8 mouse cellular contexts compared by ENCODE assay signal in the genomic region with DNA sequence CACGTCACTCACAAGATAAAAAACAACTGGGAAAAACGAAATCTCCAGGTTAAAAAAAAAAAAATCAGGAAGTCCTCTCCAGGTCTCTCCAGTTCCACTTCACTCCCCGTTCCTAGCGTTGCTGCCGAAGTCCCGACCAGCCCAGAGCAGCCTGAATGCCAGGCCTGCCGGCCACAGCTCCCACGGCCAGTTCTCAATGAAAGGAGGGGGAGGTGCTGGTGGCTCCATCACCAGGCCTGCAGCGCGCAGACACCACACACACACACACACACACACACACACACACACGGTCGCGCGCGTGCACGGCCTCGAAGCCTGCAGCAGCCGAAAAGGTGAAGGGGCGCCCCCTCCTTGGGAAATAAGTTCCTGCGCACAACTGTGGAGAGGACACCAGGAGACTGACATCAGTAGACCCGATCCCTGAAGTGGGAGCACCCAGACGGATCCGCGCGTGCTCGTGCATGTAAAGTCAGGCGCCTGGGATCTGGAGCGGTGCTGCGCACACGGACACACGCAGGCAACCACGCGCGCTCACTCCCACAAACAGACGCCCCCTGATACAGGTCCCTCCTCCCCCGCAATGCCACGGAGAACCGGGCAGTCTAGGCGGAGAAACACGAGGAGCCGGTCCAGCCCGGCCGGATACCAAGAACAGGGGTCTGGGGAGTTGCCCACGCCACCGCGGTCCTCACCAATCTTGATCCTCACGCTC. TPM values are rescaled to one million over a fixed set of nuclear protein-coding genes. Genes with fewer than 3 reads are reported as not detected.
DNase-seq lines count a peak whose midpoint lies in the region; ATAC-seq and TF ChIP-seq lines count a peak whose summit lies in the region.

No protein-coding gene starts in this region.

- peak overlapping the region; percentile 76 for H3K9ac ChIP-seq in forebrain, embryonic 13.5 days
- peak overlapping the region; percentile 79 for H3K9ac ChIP-seq in lung, embryonic 16.5 days (ENCODE audit: low read length)

- no peaks in the 10 kb centered on the region for H3K36me3 ChIP-seq in forebrain, embryonic 13.5 days (ENCODE audit: poor library complexity, severe bottlenecking)
- no peaks in the 10 kb centered on the region for H3K36me3 ChIP-seq in lung, embryonic 16.5 days (ENCODE audit: control insufficient read depth, insufficient read depth, low read length)
- H3K36me3 ChIP-seq in thymus, adult 2 months (ENCODE audit: control insufficient read depth, insufficient read depth, low read length) = no peaks in the 10 kb centered on the region

- peak; percentile 63 for DNase-seq in ES-CJ7 (ENCODE audit: low read depth, low spot score)
- peak; percentile 34 for DNase-seq in c-Kit-positive CD71-positive TER-119-positive erythroid progenitor cells, embryonic 14.5 days (ENCODE audit: low spot score)
- peak; percentile 73 for DNase-seq in heart, postnatal 4 days
- DNase-seq in layer of hippocampus, adult 9-10 months (ENCODE audit: low spot score) = peak; percentile 38
- DNase-seq in thymus, adult 2 months = peak; percentile 75

- H3K4me3 ChIP-seq in forebrain, embryonic 13.5 days = peak overlapping the region; percentile 76
- peak overlapping the region; percentile 80 for H3K4me3 ChIP-seq in lung, embryonic 16.5 days (ENCODE audit: low read length)
- peak overlapping the region; percentile 92 for H3K4me3 ChIP-seq in olfactory bulb, adult 2 months (ENCODE audit: insufficient read depth, low read depth, low read length)
- H3K4me3 ChIP-seq in thymus, adult 2 months (ENCODE audit: control insufficient read depth, insufficient read depth, low read length) = peak overlapping the region; percentile 98

- peaks cover 7% of the 10 kb centered on the region; the same call in 1 of the 2 replicates for H3K27me3 ChIP-seq in forebrain, embryonic 13.5 days
- H3K27me3 ChIP-seq in lung, embryonic 16.5 days (ENCODE audit: control insufficient read depth, insufficient read depth, low read depth, low read length) = no peaks in the 10 kb centered on the region
- H3K27me3 ChIP-seq in thymus, adult 2 months (ENCODE audit: control insufficient read depth, insufficient read depth, low read length) = no peaks in the 10 kb centered on the region

- peak overlapping the region; percentile 85 for H3K27ac ChIP-seq in forebrain, embryonic 13.5 days
- peak overlapping the region; percentile 75 for H3K27ac ChIP-seq in lung, embryonic 16.5 days (ENCODE audit: low read length)
- peak overlapping the region; percentile 90 for H3K27ac ChIP-seq in olfactory bulb, adult 2 months (ENCODE audit: insufficient read depth, low read depth, low read length)
- H3K27ac ChIP-seq in thymus, adult 2 months (ENCODE audit: control insufficient read depth, insufficient read depth, low read length) = peak overlapping the region; percentile 68; the same call in 1 of the 2 replicates

- ATAC-seq in forebrain, embryonic 13.5 days = peak; percentile 77
- ATAC-seq in lung, embryonic 16.5 days (ENCODE audit: low read depth) = peak; percentile 41

- H3K4me1 ChIP-seq in forebrain, embryonic 13.5 days = peaks cover 29% of the 10 kb centered on the region
- H3K4me1 ChIP-seq in lung, embryonic 16.5 days (replicated peaks; ENCODE audit: control insufficient read depth, insufficient read depth, low read length) = peaks cover 35% of the 10 kb centered on the region
- H3K4me1 ChIP-seq in olfactory bulb, adult 2 months (ENCODE audit: control insufficient read depth, insufficient read depth, low read length) = peaks cover 17% of the 10 kb centered on the region
- peaks cover 45% of the 10 kb centered on the region for H3K4me1 ChIP-seq in thymus, adult 2 months (replicated peaks; ENCODE audit: control insufficient read depth, insufficient read depth, low read length)

- WGBS in forebrain, embryonic 13.5 days = under 1% methylated on average over 44 of the region's 47 CpGs
- WGBS in lung, embryonic 16.5 days = under 1% methylated on average over 44 of the region's 47 CpGs
- under 1% methylated on average over 47 of the region's 47 CpGs for WGBS in olfactory bulb, adult 2 months
- WGBS in thymus, adult 2 months = under 1% methylated on average over 47 of the region's 47 CpGs

- H3K4me2 ChIP-seq in forebrain, embryonic 13.5 days = peak overlapping the region; percentile 86
- peak overlapping the region; percentile 86 for H3K4me2 ChIP-seq in lung, embryonic 16.5 days (ENCODE audit: low read depth, low read length)

- TF ChIP-seq POLR2A in olfactory bulb, adult 2 months (IDR thresholded peaks at IDR 0.05; ENCODE audit: insufficient read depth, low read depth, low read length) = no peak
- no peak for TF ChIP-seq POLR2A in thymus, adult 2 months (IDR thresholded peaks at IDR 0.05; ENCODE audit: control insufficient read depth, extremely low read depth, insufficient read depth, low read length, poor library complexity)

- no peak for TF ChIP-seq CTCF in olfactory bulb, adult 2 months (IDR thresholded peaks at IDR 0.05; ENCODE audit: insufficient read depth, low read depth, low read length)
- no peak for TF ChIP-seq CTCF in thymus, adult 2 months (IDR thresholded peaks at IDR 0.05; ENCODE audit: borderline replicate concordance, control insufficient read depth, extremely low read depth, insufficient read depth, low read length, poor library complexity)

- no peaks in the 10 kb centered on the region for H3K9me3 ChIP-seq in forebrain, embryonic 13.5 days (replicated peaks)
- H3K9me3 ChIP-seq in lung, embryonic 16.5 days (ENCODE audit: control insufficient read depth, low read length) = no peaks in the 10 kb centered on the region

RNA-seq across cellular contexts. Expression of gene Rasa3, which starts 0.5 kb away (rescaled TPM):
- polyA plus RNA-seq in forebrain, embryonic 13.5 days (2015; fragmentation: Nextera tagmentation; extraction: Ambion mirVana) = 18.2 and 19.9 TPM in 2 replicates
- 10 to 100 TPM; 27.4 to 31.1 TPM for total RNA-seq in heart, postnatal 4 days (2021)
- polyA plus RNA-seq in lung, embryonic 16.5 days (2015; fragmentation: Nextera tagmentation; extraction: Ambion mirVana) = 48.7 and 50.7 TPM in 2 replicates
- not detected in 2 replicates for polyA plus RNA-seq in olfactory bulb, adult 2 months (2012; ENCODE audit: insufficient read depth, insufficient read length, low replicate concordance, missing spikeins)
- 52.7 and 57.5 TPM in 2 replicates for polyA plus RNA-seq in thymus, adult 2 months (2012; rRNA removed)

RNA-seq across cellular contexts. Expression of gene Cfap97d2, which starts 28.8 kb away (rescaled TPM):
- polyA plus RNA-seq in forebrain, embryonic 13.5 days (2015; fragmentation: Nextera tagmentation; extraction: Ambion mirVana) = 1.4 and 1.8 TPM in 2 replicates
- not detected for total RNA-seq in heart, postnatal 4 days (2021)
- 0.29 and 1.0 TPM in 2 replicates for polyA plus RNA-seq in lung, embryonic 16.5 days (2015; fragmentation: Nextera tagmentation; extraction: Ambion mirVana)
- not detected in 2 replicates for polyA plus RNA-seq in olfactory bulb, adult 2 months (2012; ENCODE audit: insufficient read depth, insufficient read length, low replicate concordance, missing spikeins)
- not detected in 2 replicates for polyA plus RNA-seq in thymus, adult 2 months (2012; rRNA removed)

Comparison
In these comparisons a context has a peak if more than half of its experiments do, and no peak if none do; other contexts are left out.
1. Peak in every context shown above with its lines: DNase-seq, ATAC-seq, H3K4me3 ChIP-seq and H3K27ac ChIP-seq.